Mouse (Mus musculus) limb, embryonic 13.5 days (tissue): ENCODE measurements around the gene Atp8a1. TPM values are rescaled to one million over a fixed set of nuclear protein-coding genes. Genes with fewer than 3 reads are reported as not detected.
A peak's percentile ranks its signal among the peaks of the same experiment; 100 is the strongest.

Experiments
- ATAC-seq: fragments of 200-750 bp; cut with Nextera tagmentation; 2 replicates; pipeline ENCODE4 v1.8.0; 2017; ENCODE audit warnings: low read depth, moderate number of reproducible peaks, moderate TSS enrichment; ENCODE audit not compliant: low FRiP score
- H3K27ac ChIP-seq: fragments of 300-500 bp; sonication (generic); 2 replicates; pipeline ENCODE4 v1.5.1; 2015; ENCODE audit warnings: inconsistent platforms, mild to moderate bottlenecking, moderate library complexity
- H3K27me3 ChIP-seq: fragments of 300-500 bp; sonication (generic); 2 replicates; pipeline ENCODE4 v1.6.1; 2015; ENCODE audit warnings: mild to moderate bottlenecking, inconsistent platforms
- H3K36me3 ChIP-seq: fragments of 300-500 bp; sonication (generic); 2 replicates; pipeline ENCODE4 v1.6.1; 2015; ENCODE audit warnings: inconsistent platforms, mild to moderate bottlenecking, moderate library complexity
- H3K4me1 ChIP-seq: fragments of 300-500 bp; sonication (generic); 2 replicates; pipeline ENCODE4 v1.6.1; 2015; ENCODE audit warnings: inconsistent platforms
- H3K4me2 ChIP-seq: fragments of 300-500 bp; sonication (generic); replicated peaks from 2 replicates; pipeline ENCODE4 v1.6.1; 2015; ENCODE audit warnings: inconsistent platforms, mild to moderate bottlenecking, moderate library complexity
- H3K4me3 ChIP-seq: fragments of 300-500 bp; sonication (generic); 2 replicates; pipeline ENCODE4 v1.5.1; 2015; ENCODE audit warnings: moderate library complexity, mild to moderate bottlenecking, inconsistent platforms
- H3K9ac ChIP-seq: fragments of 300-500 bp; sonication (generic); 2 replicates; pipeline ENCODE4 v1.6.1; 2015; ENCODE audit warnings: mild to moderate bottlenecking, inconsistent platforms
- H3K9me3 ChIP-seq: fragments of 300-500 bp; sonication (generic); 2 replicates; pipeline ENCODE4 v1.6.1; 2016; ENCODE audit warnings: inconsistent platforms
- WGBS: fragments of 180-500 bp; shearing (Covaris S2); methylation state at CpG from one replicate; pipeline ENCODE4 v1.1.7; 2015; 5-methylcytosine and 5-hydroxymethylcytosine counted together
- polyA plus RNA-seq: library from polyadenylated mRNA; unstranded; fragments of >200 nt; fragmentation: Nextera tagmentation; extraction: Ambion mirVana; gene quantifications from 2 replicates; pipeline ENCODE4 v1.2.1, GENCODE M21; 2015

The Atp8a1 gene
- polyA plus RNA-seq, 1 experiment from 2014 or later, result 5.4 TPM

DNA sequence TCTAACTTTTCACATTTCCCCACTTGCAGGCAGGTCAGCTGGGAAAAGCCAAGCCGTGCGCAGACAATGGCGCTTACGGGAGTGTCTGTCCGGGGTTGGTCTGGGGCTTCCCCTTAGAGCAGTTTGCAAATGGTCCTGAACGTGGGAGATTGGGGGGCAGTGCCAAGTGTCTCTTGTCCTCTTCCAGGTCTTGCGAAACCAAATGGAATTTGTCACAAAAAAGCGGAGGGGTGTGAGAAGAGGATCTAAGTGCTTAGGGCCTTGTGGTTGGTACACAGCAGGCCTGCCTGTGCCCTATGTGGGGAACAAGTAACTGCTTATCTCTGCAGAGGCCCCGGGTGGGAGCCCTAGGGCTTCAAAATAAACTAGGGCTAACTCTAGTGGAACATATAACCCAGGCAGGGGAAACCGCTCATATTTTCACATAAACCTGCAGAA, 213.4 kb downstream of the Atp8a1 start:
- H3K4me2 ChIP-seq, result peak overlapping the region; percentile 19; the same call in 1 of the 2 replicates

DNA sequence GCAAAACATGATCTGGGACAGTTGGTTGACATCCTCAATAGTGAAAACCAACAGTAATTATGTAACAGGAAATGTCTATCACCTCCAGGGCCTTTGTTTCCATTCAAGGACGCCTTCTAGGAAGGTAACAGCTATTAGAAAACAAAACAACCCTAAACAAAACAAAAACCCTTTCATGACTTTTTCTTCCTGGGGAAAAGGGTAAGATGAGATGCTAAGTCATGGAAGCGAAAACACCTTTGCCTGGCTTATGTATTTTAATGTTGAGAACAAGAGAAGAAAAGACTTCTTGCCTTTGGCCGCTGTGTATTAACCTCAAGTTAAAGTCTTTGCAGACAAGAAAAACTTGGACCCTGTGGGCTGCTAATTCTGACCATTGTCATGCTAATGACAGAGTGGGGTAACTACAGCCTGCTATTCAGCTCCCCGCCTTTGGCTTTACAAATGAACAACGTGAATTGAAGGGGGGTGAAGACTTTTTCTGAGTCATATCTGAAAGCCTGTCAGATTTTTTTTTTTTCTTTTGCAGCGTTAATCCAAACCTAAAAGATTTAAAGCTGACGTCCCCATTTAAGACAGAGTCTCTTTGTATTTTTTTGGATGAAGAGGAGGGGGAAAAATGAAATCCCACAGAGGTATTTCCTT, 214.0 kb downstream of the Atp8a1 start:
- WGBS, result 38% methylated on average over 7 of the region's 7 CpGs
- H3K4me1 ChIP-seq, result peaks cover 20% of the 10 kb centered on the region
- H3K36me3 ChIP-seq, result no peaks in the 10 kb centered on the region
- H3K27me3 ChIP-seq, result peaks cover 41% of the 10 kb centered on the region
- no peak overlapping the region for H3K4me3 ChIP-seq
- H3K9me3 ChIP-seq, result no peaks in the 10 kb centered on the region
- H3K4me2 ChIP-seq, result peak overlapping the region; percentile 19; the same call in 1 of the 2 replicates
- H3K27ac ChIP-seq, result no peak overlapping the region
- no peak overlapping the region for H3K9ac ChIP-seq
- ATAC-seq, result no peak

More for the DNA sequence above, 213.4 kb downstream of the Atp8a1 start:
- no peak overlapping the region for H3K9ac ChIP-seq
- H3K4me3 ChIP-seq, result no peak overlapping the region
- no peak for ATAC-seq
- no peaks in the 10 kb centered on the region for H3K36me3 ChIP-seq
- H3K27me3 ChIP-seq, result peaks cover 46% of the 10 kb centered on the region
- 33% methylated on average over 10 of the region's 10 CpGs for WGBS
- no peaks in the 10 kb centered on the region for H3K9me3 ChIP-seq
- peaks cover 25% of the 10 kb centered on the region for H3K4me1 ChIP-seq
- H3K27ac ChIP-seq, result no peak overlapping the region

DNA sequence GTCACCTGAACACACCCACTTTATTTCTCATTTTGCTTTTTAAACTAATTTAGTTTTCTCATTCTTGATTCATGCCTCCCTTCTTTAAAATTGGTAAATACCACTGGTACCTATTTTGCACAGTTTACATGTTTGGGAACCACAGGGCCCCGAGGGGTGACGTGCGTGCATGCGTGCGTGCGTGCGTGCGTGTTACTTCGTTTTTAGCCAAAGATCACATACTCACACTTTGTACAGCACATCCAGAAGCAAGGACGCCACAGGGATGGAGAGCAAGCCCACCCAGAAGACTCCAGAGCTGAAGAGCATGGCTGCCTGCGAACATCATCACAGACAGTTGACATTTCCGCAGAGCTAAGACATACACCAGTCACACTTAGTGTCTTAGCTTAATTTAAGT, 216.0 kb downstream of the Atp8a1 start:
- Histone ChIP-seq H3K9me3 (no peaks in the 10 kb centered on the region), H3K9ac (no peak overlapping the region), H3K4me2 (no peak overlapping the region), H3K27me3 (peaks cover 22% of the 10 kb centered on the region), H3K4me1 (peaks cover 14% of the 10 kb centered on the region; the same call in 1 of the 2 replicates), H3K36me3 (no peaks in the 10 kb centered on the region), H3K4me3 (no peak overlapping the region), H3K27ac (no peak overlapping the region)
- whole genome bisulfite sequencing, result 93% methylated on average over 12 of the region's 12 CpGs
- ATAC-seq, result no peak

DNA sequence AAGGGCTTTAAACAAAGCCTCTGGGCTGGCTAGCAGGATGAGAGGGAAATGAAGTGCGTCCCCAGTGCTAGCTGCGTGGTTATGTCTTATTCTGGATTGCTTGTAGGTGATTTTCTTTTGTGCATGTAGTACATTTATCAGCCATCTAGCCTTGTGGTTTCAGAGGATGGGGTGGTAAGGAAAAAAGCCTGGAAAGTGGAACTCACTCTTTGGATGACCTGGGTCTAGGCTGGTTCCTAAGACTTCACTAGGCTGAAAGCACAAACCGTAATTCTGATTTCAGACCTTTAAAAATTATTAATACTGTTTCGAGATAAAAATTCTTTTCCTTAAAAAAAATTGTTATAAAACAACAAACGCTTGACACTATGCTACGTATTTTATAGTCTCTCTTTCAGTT, 217.4 kb downstream of the Atp8a1 start:
- no peak for ATAC-seq
- no peaks in the 10 kb centered on the region for H3K9me3 ChIP-seq

GRCm38 (mm10) chr5:67629440-67629839, 217.8 kb downstream of the Atp8a1 start:
- Histone ChIP-seq H3K9me3 (no peaks in the 10 kb centered on the region), H3K4me1 (peaks cover 14% of the 10 kb centered on the region; the same call in 1 of the 2 replicates), H3K4me2 (no peak overlapping the region), H3K4me3 (no peak overlapping the region), H3K36me3 (no peaks in the 10 kb centered on the region), H3K9ac (no peak overlapping the region), H3K27ac (no peak overlapping the region), H3K27me3 (peaks cover 14% of the 10 kb centered on the region)
- WGBS, result 86% methylated on average over 7 of the region's 7 CpGs
- no peak for ATAC-seq

More for the DNA sequence above, 217.4 kb downstream of the Atp8a1 start:
- H3K4me1 ChIP-seq, result peaks cover 14% of the 10 kb centered on the region; the same call in 1 of the 2 replicates
- no peak overlapping the region for H3K9ac ChIP-seq
- H3K4me2 ChIP-seq, result no peak overlapping the region
- no peak overlapping the region for H3K27ac ChIP-seq
- H3K27me3 ChIP-seq, result peaks cover 17% of the 10 kb centered on the region
- no peak overlapping the region for H3K4me3 ChIP-seq
- WGBS, result 87% methylated on average over 6 of the region's 6 CpGs
- no peaks in the 10 kb centered on the region for H3K36me3 ChIP-seq

DNA sequence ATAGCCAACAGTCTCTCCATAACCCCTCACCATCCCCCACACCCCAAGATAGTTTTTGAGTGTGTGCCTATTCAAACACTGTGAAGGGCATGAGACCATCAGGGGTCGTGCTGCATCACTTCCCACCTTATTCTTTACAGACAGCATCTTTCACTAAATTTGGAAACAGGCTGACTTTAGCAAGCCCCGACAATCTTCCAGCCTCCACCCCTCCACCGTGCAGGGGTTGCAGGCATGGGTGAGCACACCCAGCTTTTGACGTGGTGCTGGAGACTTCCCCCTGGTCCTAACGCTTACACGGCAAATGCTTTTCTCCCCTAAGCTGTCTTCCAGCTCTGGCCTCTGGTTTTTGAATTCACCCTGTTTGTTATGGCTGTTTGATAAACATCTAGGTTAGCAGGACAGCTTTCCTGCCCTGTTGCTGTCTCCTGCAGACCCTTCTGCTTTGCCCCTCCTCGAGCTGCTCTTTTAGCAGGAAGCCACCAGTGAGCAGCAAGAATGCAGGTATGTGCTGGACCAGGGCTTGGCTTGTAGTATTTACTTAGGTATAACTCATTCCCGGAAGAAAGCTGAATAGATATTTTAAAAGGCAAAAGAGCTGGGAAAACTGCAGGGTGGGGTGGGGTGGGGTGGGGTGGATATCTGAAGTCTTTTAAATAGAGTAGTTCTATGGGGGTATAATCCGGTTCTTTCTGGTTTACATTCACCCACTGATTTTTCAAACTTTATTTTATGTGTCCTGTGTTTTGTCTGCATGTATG, 218.9 kb downstream of the Atp8a1 start:
- no peak for ATAC-seq
- Histone ChIP-seq H3K9me3 (no peaks in the 10 kb centered on the region), H3K4me3 (no peak overlapping the region), H3K4me2 (no peak overlapping the region), H3K27me3 (0 out of 2 replicates have a peak, but pooled peaks cover 5% of the 10 kb centered on the region), H3K27ac (no peak overlapping the region), H3K36me3 (no peaks in the 10 kb centered on the region), H3K4me1 (0 out of 2 replicates have a peak, but pooled peaks cover 3% of the 10 kb centered on the region), H3K9ac (no peak overlapping the region)
- 72% methylated on average over 9 of the region's 9 CpGs for WGBS

- 88% methylated on average over 12 of the region's 12 CpGs for WGBS
- H3K36me3 ChIP-seq, result no peaks in the 10 kb centered on the region
- H3K27me3 ChIP-seq, result peaks cover 18% of the 10 kb centered on the region; the same call in 1 of the 2 replicates
- H3K4me1 ChIP-seq, result no peaks in the 10 kb centered on the region
- no peak overlapping the region for H3K4me3 ChIP-seq
- H3K9ac ChIP-seq, result no peak overlapping the region
- no peaks in the 10 kb centered on the region for H3K9me3 ChIP-seq
- H3K27ac ChIP-seq, result no peak overlapping the region
- H3K4me2 ChIP-seq, result no peak overlapping the region
- no peak for ATAC-seq
These were observed 226.0 kb downstream of the Atp8a1 start for GRCm38 (mm10) chr5:67621230-67621629.

DNA sequence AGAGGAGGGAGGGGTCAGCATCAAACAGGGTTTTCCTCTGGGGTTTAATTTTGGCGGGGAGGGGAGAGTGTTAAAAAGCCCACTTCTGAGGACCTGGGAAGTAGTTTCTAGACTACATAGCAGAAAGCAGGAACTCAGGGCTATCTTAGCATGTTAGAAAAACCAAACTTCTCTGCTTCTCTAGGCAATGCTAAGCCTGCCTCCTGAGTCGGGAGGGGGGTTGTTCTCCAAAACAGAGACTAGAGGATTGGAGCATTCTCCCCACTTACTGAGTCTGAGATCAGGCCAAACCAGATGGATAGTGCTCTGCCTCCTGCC, 237.8 kb downstream of the Atp8a1 start:
- WGBS, result 9% methylated on average over 2 of the region's 2 CpGs
- no peak for ATAC-seq
- H3K4me3 ChIP-seq, result peak overlapping the region; percentile 56

DNA sequence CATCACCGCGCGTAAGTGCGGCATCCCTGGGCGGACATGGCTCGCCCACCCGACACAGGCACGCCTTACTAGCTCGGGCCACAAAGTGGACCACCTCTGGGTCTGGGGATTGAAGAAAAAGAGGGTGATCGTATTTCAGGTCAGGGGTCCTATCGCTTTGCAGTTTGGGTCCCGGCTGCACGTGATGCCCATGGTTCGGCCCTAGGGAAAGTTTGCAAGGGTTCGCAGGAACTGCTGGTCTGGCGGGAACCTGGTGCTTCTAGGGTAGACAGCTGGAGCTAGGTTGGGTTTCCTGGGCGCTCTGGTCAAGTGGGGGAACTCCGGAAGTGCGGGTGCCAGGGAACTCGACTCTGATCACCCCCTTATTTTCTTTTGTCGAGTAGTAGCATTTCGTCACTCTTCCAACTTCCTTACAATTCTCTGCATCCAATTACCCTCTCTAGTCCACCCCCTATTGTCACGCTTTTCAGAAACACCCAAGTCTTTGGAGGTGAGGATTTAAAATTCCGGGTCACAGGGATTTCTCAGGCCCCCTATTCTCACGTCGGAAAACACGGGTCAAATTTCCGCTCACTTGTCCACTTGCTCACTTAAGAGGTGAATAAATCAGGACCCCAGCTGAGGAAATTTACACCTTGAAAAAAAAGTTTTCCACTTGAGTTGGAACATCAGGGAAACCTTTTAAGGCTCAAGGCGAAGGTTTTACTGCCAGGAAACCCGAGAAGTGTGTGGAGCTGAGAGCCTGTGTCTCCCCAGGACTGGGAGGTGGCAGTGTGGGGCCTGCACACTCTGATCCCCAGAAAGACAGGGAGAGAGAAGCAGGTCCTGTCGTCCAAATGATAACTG, 238.3 kb downstream of the Atp8a1 start:
- no peaks in the 10 kb centered on the region for H3K9me3 ChIP-seq
- peak overlapping the region; percentile 67 for H3K9ac ChIP-seq
- H3K4me3 ChIP-seq, result peak overlapping the region; percentile 56
- H3K36me3 ChIP-seq, result no peaks in the 10 kb centered on the region; the same call in 1 of the 2 replicates
- no peak for ATAC-seq
- H3K27me3 ChIP-seq, result peaks cover 83% of the 10 kb centered on the region
- peak overlapping the region; percentile 17; the same call in 1 of the 2 replicates for H3K27ac ChIP-seq
- WGBS, result 1% methylated on average over 31 of the region's 31 CpGs
- peak overlapping the region; percentile 95 for H3K4me2 ChIP-seq
- peaks cover 39% of the 10 kb centered on the region for H3K4me1 ChIP-seq

More for the DNA sequence above, 237.8 kb downstream of the Atp8a1 start:
- Histone ChIP-seq H3K36me3 (no peaks in the 10 kb centered on the region; the same call in 1 of the 2 replicates), H3K27me3 (peaks cover 84% of the 10 kb centered on the region), H3K9me3 (no peaks in the 10 kb centered on the region), H3K27ac (no peak overlapping the region; the same call in 1 of the 2 replicates), H3K9ac (0 out of 2 replicates have a peak overlapping the region, but pooled peaks have one; percentile 67), H3K4me2 (peak overlapping the region; percentile 95), H3K4me1 (peaks cover 39% of the 10 kb centered on the region)

DNA sequence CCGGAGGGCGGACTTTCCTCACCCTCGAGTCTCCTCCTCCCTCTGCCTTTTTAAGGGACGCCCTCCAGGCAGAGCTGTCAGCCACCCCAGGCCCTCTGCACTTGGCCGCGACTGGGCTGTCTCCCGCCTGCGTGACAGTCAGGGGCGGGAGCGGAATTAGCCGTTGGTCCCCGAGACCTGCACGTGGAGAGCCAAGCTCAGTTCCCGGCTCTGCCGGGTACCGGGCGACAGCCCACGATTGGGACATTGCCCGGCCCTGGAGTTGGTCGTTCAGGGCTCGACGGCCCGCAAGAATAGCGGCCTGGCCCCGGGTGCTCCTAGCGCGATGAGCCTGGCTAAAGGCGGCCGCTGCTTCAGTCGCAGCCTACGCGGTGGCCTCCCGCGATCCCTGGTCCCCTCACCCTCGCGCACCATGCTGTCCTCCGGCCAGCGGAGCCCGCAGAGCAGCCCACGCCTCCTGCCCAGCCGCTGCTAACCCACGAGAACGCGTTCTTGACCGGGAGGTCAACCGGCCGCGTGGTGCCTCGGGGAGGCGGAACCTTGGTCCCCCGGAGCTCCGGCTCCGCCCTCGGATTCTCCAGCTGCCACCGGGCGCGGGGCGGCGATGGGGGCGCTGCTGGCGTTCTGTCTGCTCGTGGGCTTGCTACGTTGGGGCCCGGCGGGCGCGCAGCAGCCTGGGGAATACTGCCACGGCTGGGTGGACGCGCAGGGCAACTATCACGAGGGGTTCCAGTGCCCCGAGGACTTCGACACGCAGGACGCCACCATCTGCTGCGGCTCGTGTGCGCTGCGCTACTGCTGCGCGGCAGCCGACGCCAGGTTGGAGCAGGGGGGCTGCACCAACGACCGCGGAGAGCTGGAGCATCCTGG, 239.2 kb downstream of the Atp8a1 start, which contains the start of gene Shisa3:
TSS of gene Shisa3 (plus strand) at position 79 of the 870 bp plus-strand sequence.
- H3K36me3 ChIP-seq, result no peaks in the 10 kb centered on the region; the same call in 1 of the 2 replicates
- H3K27me3 ChIP-seq, result peaks cover 79% of the 10 kb centered on the region
- H3K4me2 ChIP-seq, result peak within 1 kb of the TSS; percentile 95
- WGBS, result under 1% methylated on average over 86 of the region's 86 CpGs
- H3K9ac ChIP-seq, result peak within 1 kb of the TSS; percentile 67
- H3K9me3 ChIP-seq, result no peaks in the 10 kb centered on the region
- ATAC-seq, result peak; percentile 74
- peaks cover 39% of the 10 kb centered on the region for H3K4me1 ChIP-seq
- H3K4me3 ChIP-seq, result peak within 1 kb of the TSS; percentile 56
- H3K27ac ChIP-seq, result peak within 1 kb of the TSS; percentile 52; the same call in 1 of the 2 replicates
